Mouse (Mus musculus): ENCODE measurements around the gene Fscn2. TPM values are rescaled to one million over a fixed set of nuclear protein-coding genes. Genes with fewer than 3 reads are reported as not detected.

The Fscn2 gene
- polyA plus RNA-seq, 2 experiments, result not detected

GRCm38 (mm10) chr11:120387157-120387556 is 25.8 kb downstream of the Fscn2 start:
- Histone ChIP-seq H3K4me1 (replicated peaks; ENCODE audit: control insufficient read depth in 2 of 2, insufficient read depth in 2 of 2, low read length in 1 of 2) (peaks cover 0 to 2% of the 10 kb centered on the region in 2 experiments; a peak in 2 of 4 replicates), H3K27ac (no peak overlapping the region), H3K4me3 (ENCODE audit: insufficient read depth in 1 of 2, low read depth in 2 of 2, low read length in 2 of 2) (no peak overlapping the region), H3K9ac (replicated peaks) (no peak overlapping the region), H3K9me3 (ENCODE audit: control insufficient read depth, low read length) (no peaks in the 10 kb centered on the region), H3K4me2 (ENCODE audit: low read depth) (no peak overlapping the region), H3K36me3 (replicated peaks; ENCODE audit: control insufficient read depth, insufficient read depth, low read depth) (peaks cover 70% of the 10 kb centered on the region), H3K27me3 (ENCODE audit: control insufficient read depth, insufficient read depth, low read length) (no peaks in the 10 kb centered on the region)
- TF ChIP-seq EP300 (IDR thresholded peaks at IDR 0.05; ENCODE audit: low read depth), result no peak
- TF ChIP-seq CTCF (IDR thresholded peaks at IDR 0.05; ENCODE audit: low read depth), result no peak
- ATAC-seq (ENCODE audit: insufficient read depth), result 0 out of 2 replicates have a peak, but pooled peaks have one; percentile 25
- 46% methylated on average over 2 of the region's 2 CpGs for WGBS (ENCODE audit: insufficient replicate concordance)
- DNase-seq (ENCODE audit: low read depth in 3 of 3, low spot score in 3 of 3), result peak in 2 of 3 experiments; percentile 19 to 26

GRCm38 (mm10) chr11:120388580-120388979 is 27.2 kb downstream of the Fscn2 start:
- no peak overlapping the region for H3K27ac ChIP-seq
- 86% methylated on average over 9 of the region's 9 CpGs for WGBS (ENCODE audit: insufficient replicate concordance)
- ATAC-seq (ENCODE audit: insufficient read depth), result no peak
- H3K9me3 ChIP-seq (ENCODE audit: control insufficient read depth, low read length), result no peaks in the 10 kb centered on the region
- no peak overlapping the region for H3K4me3 ChIP-seq (ENCODE audit: insufficient read depth in 1 of 2, low read depth in 2 of 2, low read length in 2 of 2)
- TF ChIP-seq EP300 (IDR thresholded peaks at IDR 0.05; ENCODE audit: low read depth) (no peak), CTCF (IDR thresholded peaks at IDR 0.05; ENCODE audit: low read depth) (no peak)
- H3K4me2 ChIP-seq (ENCODE audit: low read depth), result no peak overlapping the region
- peaks cover 65% of the 10 kb centered on the region for H3K36me3 ChIP-seq (replicated peaks; ENCODE audit: control insufficient read depth, insufficient read depth, low read depth)
- H3K9ac ChIP-seq (replicated peaks), result no peak overlapping the region
- no peaks in the 10 kb centered on the region for H3K27me3 ChIP-seq (ENCODE audit: control insufficient read depth, insufficient read depth, low read length)
- no peak for DNase-seq (ENCODE audit: low read depth in 3 of 3, low spot score in 3 of 3)
- H3K4me1 ChIP-seq (replicated peaks; ENCODE audit: control insufficient read depth in 2 of 2, insufficient read depth in 2 of 2, low read length in 1 of 2), result peaks cover 0 to 2% of the 10 kb centered on the region in 2 experiments; a peak in 2 of 4 replicates

- DNase-seq (ENCODE audit: low read depth in 3 of 3, low spot score in 3 of 3), result no peak
- peaks cover 43% of the 10 kb centered on the region for H3K36me3 ChIP-seq (replicated peaks; ENCODE audit: control insufficient read depth, insufficient read depth, low read depth)
These were observed 34.3 kb downstream of the Fscn2 start for GRCm38 (mm10) chr11:120395661-120396060.

GRCm38 (mm10) chr11:120397602-120398001 is 36.3 kb downstream of the Fscn2 start:
- Histone ChIP-seq H3K9me3 (ENCODE audit: control insufficient read depth, low read length) (no peaks in the 10 kb centered on the region), H3K27me3 (ENCODE audit: control insufficient read depth, insufficient read depth, low read length) (no peaks in the 10 kb centered on the region), H3K4me2 (ENCODE audit: low read depth) (no peak overlapping the region), H3K36me3 (replicated peaks; ENCODE audit: control insufficient read depth, insufficient read depth, low read depth) (peaks cover 49% of the 10 kb centered on the region), H3K27ac (no peak overlapping the region), H3K4me3 (ENCODE audit: insufficient read depth in 1 of 2, low read depth in 2 of 2, low read length in 2 of 2) (no peak overlapping the region), H3K4me1 (replicated peaks; ENCODE audit: control insufficient read depth in 2 of 2, insufficient read depth in 2 of 2, low read length in 1 of 2) (peaks cover 15 to 21% of the 10 kb centered on the region in 2 experiments), H3K9ac (replicated peaks) (no peak overlapping the region)
- no peak for ATAC-seq (ENCODE audit: insufficient read depth)
- 86% methylated on average over 2 of the region's 2 CpGs for WGBS (ENCODE audit: insufficient replicate concordance)
- TF ChIP-seq EP300 (IDR thresholded peaks at IDR 0.05; ENCODE audit: low read depth) (no peak), CTCF (IDR thresholded peaks at IDR 0.05; ENCODE audit: low read depth) (no peak)
- no peak for DNase-seq (ENCODE audit: low read depth in 3 of 3, low spot score in 3 of 3)

More at GRCm38 (mm10) chr11:120395661-120396060, 34.3 kb downstream of the Fscn2 start:
- Histone ChIP-seq H3K9ac (replicated peaks) (no peak overlapping the region), H3K27me3 (ENCODE audit: control insufficient read depth, insufficient read depth, low read length) (no peaks in the 10 kb centered on the region), H3K9me3 (ENCODE audit: control insufficient read depth, low read length) (no peaks in the 10 kb centered on the region), H3K4me3 (ENCODE audit: insufficient read depth in 1 of 2, low read depth in 2 of 2, low read length in 2 of 2) (no peak overlapping the region), H3K4me1 (replicated peaks; ENCODE audit: control insufficient read depth in 2 of 2, insufficient read depth in 2 of 2, low read length in 1 of 2) (peaks cover 15 to 21% of the 10 kb centered on the region in 2 experiments), H3K4me2 (ENCODE audit: low read depth) (no peak overlapping the region), H3K27ac (no peak overlapping the region)
- no peak for ATAC-seq (ENCODE audit: insufficient read depth)
- 77% methylated on average over 4 of the region's 4 CpGs for WGBS (ENCODE audit: insufficient replicate concordance)
- TF ChIP-seq CTCF (IDR thresholded peaks at IDR 0.05; ENCODE audit: low read depth), result no peak
- TF ChIP-seq EP300 (IDR thresholded peaks at IDR 0.05; ENCODE audit: low read depth), result no peak

GRCm38 (mm10) chr11:120399319-120399718 is 38.0 kb downstream of the Fscn2 start:
- H3K9me3 ChIP-seq (ENCODE audit: control insufficient read depth, low read length), result no peaks in the 10 kb centered on the region
- TF ChIP-seq CTCF (IDR thresholded peaks at IDR 0.05; ENCODE audit: low read depth) (no peak), EP300 (IDR thresholded peaks at IDR 0.05; ENCODE audit: low read depth) (peak; percentile 63; the same call in 1 of the 2 replicates)
- H3K27ac ChIP-seq, result peak overlapping the region; percentile 42; the same call in 1 of the 2 replicates
- WGBS (ENCODE audit: insufficient replicate concordance), result 20% methylated on average over 2 of the region's 2 CpGs
- no peaks in the 10 kb centered on the region for H3K27me3 ChIP-seq (ENCODE audit: control insufficient read depth, insufficient read depth, low read length)
- DNase-seq (ENCODE audit: low read depth in 3 of 3, low spot score in 3 of 3), result peak; percentile 30 to 44 (median 34)
- peaks cover 57% of the 10 kb centered on the region for H3K36me3 ChIP-seq (replicated peaks; ENCODE audit: control insufficient read depth, insufficient read depth, low read depth)
- H3K4me1 ChIP-seq (replicated peaks; ENCODE audit: control insufficient read depth in 2 of 2, insufficient read depth in 2 of 2, low read length in 1 of 2), result peaks cover 15 to 21% of the 10 kb centered on the region in 2 experiments
- H3K9ac ChIP-seq (replicated peaks), result 0 out of 2 replicates have a peak overlapping the region, but pooled peaks have one; percentile 18
- peak; percentile 74; the same call in 1 of the 2 replicates for ATAC-seq (ENCODE audit: insufficient read depth)
- H3K4me3 ChIP-seq (ENCODE audit: insufficient read depth in 1 of 2, low read depth in 2 of 2, low read length in 2 of 2), result no peak overlapping the region
- H3K4me2 ChIP-seq (ENCODE audit: low read depth), result no peak overlapping the region; the same call in 1 of the 2 replicates

Measured in liver, embryonic 14.5 days (tissue).